Mouse (Mus musculus) urinary bladder, postnatal 14 days (tissue): ENCODE data around the gene Paf1.
A peak's percentile ranks its signal among the peaks of the same experiment; 100 is the strongest.

Source experiments
- DNase-seq: peaks from one replicate; pipeline ENCODE4 v3.0.0; 2021; ENCODE audit warnings: low spot score

The Paf1 gene

GRCm38 (mm10) chr7:28370977-28371513 lies 21.7 kb upstream of the Paf1 start:
- peak; percentile 72 for DNase-seq

- DNase-seq: peak; percentile 62
These were observed 21.2 kb upstream of the Paf1 start for GRCm38 (mm10) chr7:28371514-28371989.

- DNase-seq: peak; percentile 98
These were observed 20.3 kb upstream of the Paf1 start, which contains the start of gene Plekhg2 for GRCm38 (mm10) chr7:28372251-28373108. Gene Plekhg2, minus strand, starts transcription at chr7:28372599.

DNA sequence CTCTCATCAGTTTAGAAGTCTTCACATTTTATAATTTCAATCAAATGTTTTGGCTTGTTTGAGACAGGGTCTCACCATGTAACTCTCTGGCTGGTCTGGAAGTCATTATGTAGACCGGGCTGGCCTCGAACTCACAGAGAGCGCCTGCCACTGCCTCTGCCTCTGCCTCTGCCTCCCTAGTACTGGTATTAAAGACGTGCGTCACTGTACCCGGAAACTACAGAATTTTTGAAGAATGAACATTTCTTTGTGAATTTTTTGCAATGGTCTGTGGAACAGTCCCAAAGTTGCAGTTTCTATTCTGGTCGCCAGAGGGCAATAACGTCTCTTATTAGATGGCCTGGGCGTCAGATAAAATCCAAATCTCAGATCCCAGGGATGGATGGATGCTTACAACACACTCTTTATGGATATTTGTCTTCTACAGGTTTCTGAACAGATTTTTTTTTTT lies 19.6 kb upstream of the Paf1 start:
- DNase-seq: peak; percentile 84

DNA sequence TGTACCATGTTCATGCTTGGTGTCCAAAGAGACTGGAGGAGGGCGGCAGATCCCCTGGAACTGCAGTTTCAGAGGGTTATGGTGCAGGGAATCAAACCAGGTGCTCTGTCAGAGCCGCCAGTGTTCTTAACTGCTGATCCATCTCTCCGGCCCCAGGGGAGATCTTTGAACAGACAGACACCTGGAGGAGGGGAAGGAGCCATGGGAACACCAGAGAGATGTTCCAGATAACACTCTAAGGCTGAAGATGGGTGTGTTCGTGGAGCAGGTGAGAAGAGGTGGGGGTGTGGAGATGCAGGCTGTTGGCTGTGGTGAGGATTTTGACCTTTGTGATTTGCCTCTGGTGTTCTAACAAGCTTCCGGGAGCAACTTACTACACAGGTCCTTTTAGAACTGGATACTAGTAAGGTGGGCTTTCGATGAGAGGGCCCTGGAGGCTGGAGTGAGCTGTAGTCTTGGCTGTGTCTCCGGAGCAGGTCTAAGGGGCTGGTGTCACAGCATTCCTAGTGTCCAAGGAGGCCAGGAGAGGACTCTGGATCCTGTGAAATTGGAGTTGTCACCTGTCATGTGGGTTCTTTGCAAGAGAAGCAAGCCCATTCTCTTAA lies 18.8 kb upstream of the Paf1 start:
- no peak for DNase-seq

DNA sequence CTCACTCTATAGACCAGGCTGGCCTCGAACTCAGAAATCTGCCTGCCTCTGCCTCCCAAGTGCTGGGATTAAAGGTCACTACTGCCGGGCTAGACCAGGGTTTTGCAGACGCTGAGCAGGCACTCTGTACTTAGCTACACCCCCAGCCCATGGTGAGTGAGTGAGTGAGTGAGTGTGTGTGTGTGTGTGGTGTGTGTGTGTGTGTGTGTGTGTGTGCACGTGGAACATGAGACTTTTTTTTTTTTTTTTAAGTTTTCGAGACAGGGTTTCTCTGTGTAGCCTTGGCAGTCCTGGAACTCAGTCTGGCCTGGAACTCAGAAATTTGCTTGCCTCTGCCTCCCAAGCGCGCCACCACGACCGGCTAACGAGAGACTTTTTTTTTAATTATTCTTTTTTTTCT lies 18.1 kb upstream of the Paf1 start:
- no peak for DNase-seq

GRCm38 (mm10) chr7:28375176-28375921 lies 17.4 kb upstream of the Paf1 start:
- peak; percentile 95 for DNase-seq

- peak; percentile 92 for DNase-seq
These were observed 16.6 kb upstream of the Paf1 start for GRCm38 (mm10) chr7:28376011-28376771.

GRCm38 (mm10) chr7:28377190-28378065 lies 15.3 kb upstream of the Paf1 start:
- DNase-seq: peak; percentile 25

DNA sequence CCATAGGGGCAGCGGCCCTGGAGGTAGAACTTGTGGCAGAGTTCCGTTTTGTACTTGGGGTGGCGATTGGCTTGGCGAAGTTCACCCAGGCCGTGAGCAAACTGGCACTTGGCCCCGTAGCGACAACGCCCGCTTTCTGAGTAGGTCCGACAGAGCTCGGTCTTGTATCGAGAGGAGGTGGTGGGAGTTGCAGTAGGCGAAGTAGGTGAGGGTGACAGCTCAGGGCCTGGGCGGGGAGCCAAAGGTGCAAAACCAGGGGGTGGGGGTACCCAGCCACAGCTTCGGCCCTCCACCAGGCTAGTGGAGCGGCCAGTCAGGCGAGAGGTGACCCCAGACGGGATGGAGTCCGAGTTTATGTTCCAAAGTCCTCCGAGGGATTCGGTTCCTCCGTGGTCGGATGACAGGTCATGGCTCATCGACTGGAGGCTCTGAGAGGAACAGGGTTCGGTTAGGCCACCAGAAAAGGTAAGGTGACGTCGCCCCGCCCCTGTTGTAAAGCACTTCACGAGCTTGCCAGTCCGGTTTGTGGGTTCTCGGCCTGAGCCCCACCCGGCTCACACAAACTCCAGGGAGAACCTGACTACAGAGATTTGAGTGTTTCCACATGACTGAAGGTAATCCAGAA lies 14.6 kb upstream of the Paf1 start:
- DNase-seq: peak; percentile 89

- DNase-seq: peak; percentile 98
These were observed 13.7 kb upstream of the Paf1 start for GRCm38 (mm10) chr7:28378769-28379651.

DNA sequence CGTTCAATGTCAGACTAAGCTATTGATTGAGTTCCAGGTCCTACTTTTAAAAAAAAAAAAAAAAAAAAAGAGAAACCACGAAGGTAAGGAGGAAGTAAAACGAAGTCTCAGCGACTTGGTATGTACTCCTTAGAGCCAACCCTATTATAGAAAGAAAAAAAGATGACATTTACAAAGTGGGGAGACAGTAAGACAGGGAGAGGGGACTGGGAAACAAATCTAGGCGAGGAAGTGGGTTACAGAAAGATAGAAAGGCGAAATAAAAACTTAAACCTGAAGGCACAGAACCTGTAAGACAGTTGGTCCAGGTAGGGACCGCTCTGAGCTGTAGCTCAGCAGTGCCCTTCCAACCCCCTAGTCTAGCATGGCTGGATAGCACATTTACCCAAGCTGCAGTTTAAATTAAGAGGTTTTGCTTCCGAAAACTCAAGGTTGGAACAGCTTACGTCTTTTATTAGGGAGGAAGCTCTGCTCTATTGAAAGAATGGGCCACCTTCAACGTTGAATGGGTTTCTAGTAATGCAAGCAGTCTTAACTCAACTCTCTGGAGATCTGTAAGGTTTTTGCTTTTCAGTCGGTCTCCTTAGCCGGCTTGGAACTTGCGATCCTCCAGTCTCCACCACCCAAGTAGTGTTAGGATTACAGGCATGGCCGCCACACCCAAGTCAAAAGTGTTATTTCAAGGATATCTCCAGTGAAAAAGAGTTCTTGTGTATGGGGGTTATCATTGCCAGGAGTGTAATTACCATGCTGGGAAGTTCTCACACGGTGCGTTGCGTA lies 12.3 kb upstream of the Paf1 start, which contains the start of gene Zfp36:
Zfp36 (minus strand) TSS at position 17 of the 780 bp plus-strand sequence.
- DNase-seq: peak; percentile 3

DNA sequence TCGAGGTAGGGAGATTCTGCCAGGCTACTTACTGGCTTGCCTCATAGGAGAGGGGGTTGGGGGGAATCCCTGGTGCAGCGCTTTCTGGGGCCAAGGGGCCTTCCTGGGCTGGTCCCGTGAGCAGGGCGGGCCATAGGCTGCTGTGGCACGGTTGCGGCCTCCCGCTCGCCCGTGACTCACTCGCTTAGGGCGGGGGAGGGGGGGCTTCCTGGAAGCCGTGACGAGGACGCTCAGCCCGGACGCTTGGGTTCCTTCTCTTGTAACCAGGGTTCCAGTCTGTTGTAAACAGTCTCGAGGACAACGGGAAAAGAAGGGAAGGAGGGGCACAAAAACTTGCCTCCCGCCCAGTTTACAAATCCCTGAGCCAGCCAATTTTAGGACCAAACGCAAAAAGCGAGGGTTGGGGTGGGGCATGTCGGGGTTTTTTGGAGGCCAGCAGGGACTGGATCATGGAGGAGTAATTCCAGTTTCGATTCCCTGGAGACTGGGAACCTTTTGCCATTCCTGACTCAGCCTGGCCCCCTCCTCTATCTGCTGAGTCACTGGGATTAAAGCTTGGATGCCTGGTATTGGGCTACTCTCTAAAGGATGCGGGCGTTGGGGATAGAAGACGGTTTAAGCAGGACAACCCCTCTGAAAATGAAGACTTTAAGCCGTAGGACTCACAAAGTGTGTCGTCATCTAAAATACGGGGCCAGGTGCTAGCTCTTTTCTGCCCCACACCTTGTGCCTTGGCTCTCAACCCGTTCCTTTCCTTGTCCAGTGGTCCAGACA lies 11.5 kb upstream of the Paf1 start:
- peak; percentile 88 for DNase-seq

GRCm38 (mm10) chr7:28381938-28382337 lies 10.8 kb upstream of the Paf1 start:
- DNase-seq: peak; percentile 91

GRCm38 (mm10) chr7:28382347-28382951 lies 10.3 kb upstream of the Paf1 start:
- DNase-seq: no peak

- DNase-seq: peak; percentile 69
These were observed 9.8 kb upstream of the Paf1 start for GRCm38 (mm10) chr7:28382981-28383396.

DNA sequence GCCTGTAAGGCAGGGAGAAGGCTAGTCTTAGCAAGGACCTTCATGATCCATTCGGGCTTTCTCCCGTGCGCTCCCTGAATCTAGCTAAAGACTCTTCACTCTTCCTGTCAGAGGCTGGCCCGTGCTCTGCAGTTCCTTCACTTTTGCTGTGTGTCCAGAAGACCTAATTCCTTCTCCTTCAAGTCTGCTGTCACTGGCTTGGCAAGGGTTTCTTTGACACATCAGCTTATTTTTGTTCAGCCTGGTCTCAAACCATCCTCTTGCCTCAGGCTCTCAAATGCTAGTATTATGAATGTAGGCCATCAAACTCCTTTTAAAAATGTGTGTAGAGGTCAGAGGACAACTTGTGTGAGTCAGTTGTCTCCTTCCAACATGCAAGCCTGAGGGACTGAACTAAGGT lies 9.1 kb upstream of the Paf1 start:
- DNase-seq: no peak
